Mouse (Mus musculus) G1E (cell line): ENCODE data around the gene Ecm2. TPM values are rescaled to one million over a fixed set of nuclear protein-coding genes. Genes with fewer than 3 reads are reported as not detected.

Source experiments
- ATAC-seq: 2 replicates; pipeline ENCODE4 v1.8.0; 2016; ENCODE audit warnings: mild to moderate bottlenecking; ENCODE audit not compliant: insufficient number of reproducible peaks, poor library complexity, low FRiP score, severe bottlenecking; ENCODE audit errors: extremely low read depth
- DNase-seq: peaks from one replicate; pipeline ENCODE4 v3.0.0; 2012; ENCODE audit warnings: low spot score
- H3K27me3 ChIP-seq: 2 replicates; pipeline ENCODE4 v1.6.1; 2012; ENCODE audit warnings: mild to moderate bottlenecking, low read length, inconsistent platforms; ENCODE audit not compliant: insufficient read depth
- H3K36me3 ChIP-seq: replicated peaks from 2 replicates; pipeline ENCODE3; 2012; ENCODE audit warnings: mild to moderate bottlenecking, inconsistent platforms
- H3K4me1 ChIP-seq: 2 replicates; pipeline ENCODE4 v1.6.1; 2012; ENCODE audit warnings: low read depth, low read length, inconsistent platforms, mixed read lengths; ENCODE audit not compliant: insufficient read depth
- H3K4me3 ChIP-seq: 2 replicates; pipeline ENCODE4 v1.5.1; 2012; ENCODE audit warnings: low read depth, mild to moderate bottlenecking, inconsistent platforms, low read length, moderate library complexity, mixed read lengths
- H3K9me3 ChIP-seq: replicated peaks from 2 replicates; pipeline ENCODE4 v1.6.1; 2012; ENCODE audit warnings: inconsistent platforms
- CTCF ChIP-seq: IDR thresholded peaks from 2 replicates; pipeline ENCODE4 v1.5.1; 2012; ENCODE audit warnings: low read depth, low read length, inconsistent platforms, mixed read lengths
- GATA1 ChIP-seq: IDR thresholded peaks from 2 replicates; pipeline ENCODE4 v1.6.1; 2012; ENCODE audit warnings: borderline replicate concordance, low read length, inconsistent platforms, mixed read lengths
- GATA2 ChIP-seq: IDR thresholded peaks from 2 replicates; pipeline ENCODE4 v1.6.1; 2012; ENCODE audit warnings: low read depth, low read length, inconsistent platforms, borderline replicate concordance
- POLR2AphosphoS5 ChIP-seq: IDR thresholded peaks from 2 replicates; pipeline ENCODE4 v1.6.1; 2012; ENCODE audit warnings: low read depth, low read length, inconsistent platforms; ENCODE audit not compliant: insufficient replicate concordance
- TAL1 ChIP-seq: conservative IDR thresholded peaks from 2 replicates; pipeline ENCODE4 v1.6.1; 2012; ENCODE audit warnings: low read depth, low read length, inconsistent platforms, mixed read lengths
- polyA plus RNA-seq: library from polyadenylated mRNA; stranded (reverse); fragments of >175 nt; gene quantifications from 2 replicates; pipeline ENCODE4 v1.2.3, GENCODE M21; 2012
- total RNA-seq, 2 experiments: library from RNA; stranded (forward) in 1 of 2; stranded (reverse) in 1 of 2; fragments of 200-1000 nt in 1 of 2; fragments of >200 nt in 1 of 2; fragmentation: Nextera tagmentation in 1 of 2; gene quantifications; 2 replicates each; pipeline ENCODE4 v1.2.3; 2014 to 2017

Gene Ecm2
- total and polyA plus RNA-seq, 3 experiments, result 0.01 to 0.16 TPM; not detected in 1

DNA sequence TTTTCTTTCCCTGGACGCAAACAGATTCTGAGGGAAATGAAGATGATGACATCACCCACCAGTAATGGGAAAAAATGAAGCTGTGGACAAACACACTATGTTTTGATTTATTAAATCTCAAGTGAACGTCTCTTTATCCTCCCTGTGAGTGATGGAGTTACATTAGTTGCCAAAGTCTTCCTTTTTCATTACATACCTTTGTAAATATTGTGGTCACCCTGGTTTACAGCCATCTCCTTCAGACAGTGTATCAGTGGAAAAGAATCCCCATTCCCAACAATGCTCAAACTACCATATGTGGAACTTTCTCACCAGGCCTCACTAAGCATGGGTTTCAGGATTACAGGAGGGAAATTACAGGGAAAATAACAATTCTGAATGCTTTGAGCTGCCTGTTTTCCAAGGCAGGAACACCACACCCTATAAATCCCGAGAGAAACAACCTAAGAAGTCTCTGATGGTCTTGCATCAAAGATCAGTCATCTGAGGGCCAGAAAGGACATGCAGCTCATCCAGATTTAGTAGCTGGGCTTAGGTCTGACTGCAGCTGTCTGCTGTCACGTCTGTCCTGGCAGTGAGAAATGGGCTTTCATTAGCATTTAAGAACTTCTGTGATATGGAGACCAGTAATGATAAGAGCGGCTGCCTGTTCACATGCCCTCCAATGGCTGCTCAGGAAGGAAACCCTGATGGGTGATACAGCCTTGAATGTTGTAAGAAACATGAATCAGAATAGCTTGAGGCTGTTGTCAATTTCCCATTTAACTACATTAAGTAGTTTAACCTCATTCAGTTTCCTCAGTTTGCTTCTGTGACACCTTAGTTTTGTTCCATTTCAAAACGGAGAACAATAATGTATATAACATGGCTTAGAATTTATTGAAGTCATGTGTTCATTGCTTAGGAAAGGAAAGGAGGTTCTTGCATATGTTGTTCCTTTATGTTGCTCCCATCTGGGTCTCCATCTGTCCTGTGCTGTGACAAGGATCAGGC, 11.9 kb upstream of the Ecm2 start, which contains the start of gene Tes3-ps:
Gene Tes3-ps (plus strand): TSS at position 943 of the 993 bp plus-strand sequence.
- Histone ChIP-seq H3K27me3 (no peaks in the 10 kb centered on the region), H3K9me3 (no peaks in the 10 kb centered on the region), H3K4me3 (no peak within 1 kb of the TSS), H3K36me3 (peaks cover 2% of the 10 kb centered on the region), H3K4me1 (no peaks in the 10 kb centered on the region)
- DNase-seq (no peak), ATAC-seq (no peak)
- no peak for TF ChIP-seq GATA1
- no peak for TF ChIP-seq POLR2AphosphoS5
- no peak for TF ChIP-seq TAL1
- no peak for TF ChIP-seq GATA2
- TF ChIP-seq CTCF, result no peak

DNA sequence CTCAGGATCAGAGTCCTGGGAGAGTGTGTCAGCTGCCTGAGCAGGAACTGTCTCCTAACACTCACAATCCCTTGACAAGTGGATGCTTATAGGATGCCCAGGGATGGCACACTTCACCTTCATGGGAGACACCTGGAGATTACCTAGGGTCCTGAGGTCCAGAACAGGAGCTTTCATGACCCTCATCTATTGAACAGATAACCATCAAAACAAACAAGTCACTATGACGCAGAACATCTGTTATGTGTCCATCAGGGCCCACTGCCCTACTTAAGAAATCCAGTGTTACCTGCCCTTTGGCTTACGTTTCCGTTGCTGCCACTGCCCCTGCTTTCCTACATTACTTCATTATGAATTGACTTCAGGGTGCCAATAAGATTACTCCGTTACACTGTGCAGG, 1.2 kb downstream of the Ecm2 start:
- no peaks in the 10 kb centered on the region for H3K4me1 ChIP-seq
- TF ChIP-seq POLR2AphosphoS5, result no peak
- TF ChIP-seq GATA2, result no peak
- TF ChIP-seq GATA1, result no peak
- no peak for TF ChIP-seq CTCF
- no peak for TF ChIP-seq TAL1
- ATAC-seq (no peak), DNase-seq (no peak)
- peaks cover 5% of the 10 kb centered on the region for H3K36me3 ChIP-seq
- no peaks in the 10 kb centered on the region for H3K27me3 ChIP-seq
- H3K9me3 ChIP-seq, result no peaks in the 10 kb centered on the region
- H3K4me3 ChIP-seq, result no peak overlapping the region

DNA sequence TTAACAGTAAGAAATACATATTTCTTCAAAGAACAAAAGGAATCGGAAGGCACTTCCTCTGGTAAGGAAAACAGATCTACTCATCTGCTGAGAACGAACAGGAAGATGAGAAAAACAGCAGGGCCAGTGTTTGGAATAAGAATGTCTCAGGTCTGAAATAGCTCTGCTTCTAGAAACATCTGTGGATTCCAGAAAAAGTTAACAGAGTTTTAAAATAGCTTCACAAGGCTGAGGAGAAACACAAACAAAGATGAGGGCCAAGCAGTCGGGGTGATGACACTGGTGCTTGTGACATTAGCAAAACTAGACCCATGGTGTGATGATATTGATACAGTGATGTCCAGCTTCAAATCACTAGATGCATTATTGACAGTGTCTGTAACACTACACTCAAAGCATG, 2.6 kb downstream of the Ecm2 start:
- no peaks in the 10 kb centered on the region for H3K4me1 ChIP-seq
- ATAC-seq (no peak), DNase-seq (no peak)
- peaks cover 3% of the 10 kb centered on the region for H3K36me3 ChIP-seq
- no peak overlapping the region for H3K4me3 ChIP-seq
- no peaks in the 10 kb centered on the region for H3K27me3 ChIP-seq
- no peaks in the 10 kb centered on the region for H3K9me3 ChIP-seq
- TF ChIP-seq TAL1 (no peak), GATA2 (no peak), GATA1 (no peak), CTCF (no peak), POLR2AphosphoS5 (no peak)

DNA sequence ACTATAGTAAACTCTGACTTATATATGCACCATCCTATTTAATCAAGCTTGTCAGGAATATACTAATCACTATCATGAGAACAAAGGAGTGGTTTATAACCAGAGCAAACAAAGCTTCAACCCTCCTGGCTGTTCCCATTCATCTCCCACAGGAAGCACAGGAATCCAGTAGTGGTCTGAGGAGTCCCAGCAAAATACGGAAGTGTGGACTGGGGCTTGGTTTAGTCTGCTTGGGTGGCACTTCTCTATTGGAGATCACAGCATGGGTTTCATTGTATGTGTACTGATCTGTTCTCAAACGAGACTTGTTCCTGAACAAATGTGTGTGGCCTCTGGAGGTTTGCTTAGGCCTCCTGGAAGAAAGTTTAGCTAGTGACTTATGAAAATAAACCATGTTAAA, 14.2 kb downstream of the Ecm2 start:
- DNase-seq (no peak), ATAC-seq (no peak)
- no peaks in the 10 kb centered on the region for H3K4me1 ChIP-seq
- peaks cover 4% of the 10 kb centered on the region for H3K36me3 ChIP-seq
- H3K9me3 ChIP-seq, result no peaks in the 10 kb centered on the region
- no peaks in the 10 kb centered on the region for H3K27me3 ChIP-seq
- no peak for TF ChIP-seq POLR2AphosphoS5
- no peak for TF ChIP-seq GATA2
- TF ChIP-seq TAL1, result no peak
- no peak for TF ChIP-seq CTCF
- no peak for TF ChIP-seq GATA1
- H3K4me3 ChIP-seq, result no peak overlapping the region

DNA sequence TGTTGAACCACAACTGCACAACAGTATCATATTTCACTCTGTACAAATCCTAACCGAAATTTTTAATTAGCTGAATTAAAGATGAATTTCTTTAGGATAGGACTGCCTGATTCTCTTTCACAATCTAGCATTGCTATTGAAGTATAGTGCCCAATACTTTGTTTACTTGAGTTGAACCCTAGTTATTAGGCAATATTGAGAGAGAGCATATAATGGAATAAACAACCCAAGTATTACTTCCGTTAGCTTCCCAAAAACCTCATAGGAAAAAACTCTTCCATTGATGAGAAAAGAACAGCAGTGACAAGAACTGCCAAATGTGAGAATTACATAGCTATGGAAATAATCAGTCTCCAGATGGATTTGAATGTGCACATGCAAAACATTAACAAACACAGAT, 21.6 kb downstream of the Ecm2 start:
- no peak for ATAC-seq
- no peak for DNase-seq
- no peak for TF ChIP-seq GATA2
- no peaks in the 10 kb centered on the region for H3K9me3 ChIP-seq
- no peaks in the 10 kb centered on the region for H3K4me1 ChIP-seq
- no peak overlapping the region for H3K4me3 ChIP-seq
- no peaks in the 10 kb centered on the region for H3K27me3 ChIP-seq
- peaks cover 8% of the 10 kb centered on the region for H3K36me3 ChIP-seq

DNA sequence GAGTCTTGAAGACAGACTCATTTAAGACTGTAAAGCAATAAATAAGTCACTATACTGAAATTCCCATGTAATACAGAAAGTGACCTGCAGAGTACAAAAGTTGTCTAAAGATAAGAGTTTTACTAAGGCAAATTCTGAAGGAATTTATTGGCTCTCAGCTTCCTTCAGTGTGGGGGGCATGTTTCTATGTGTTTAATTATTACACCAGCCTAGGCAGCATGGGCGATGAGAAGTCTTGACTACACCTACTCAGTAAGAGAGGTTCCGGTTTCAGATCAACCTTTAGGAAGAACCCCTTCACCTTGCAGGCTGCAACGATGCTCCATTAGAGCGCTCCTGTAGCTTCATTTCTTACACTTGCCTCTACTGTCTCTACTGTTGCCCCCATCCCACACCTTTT, 26.0 kb downstream of the Ecm2 start:
- Histone ChIP-seq H3K4me1 (no peaks in the 10 kb centered on the region), H3K9me3 (no peaks in the 10 kb centered on the region), H3K4me3 (no peak overlapping the region), H3K36me3 (peaks cover 11% of the 10 kb centered on the region), H3K27me3 (no peaks in the 10 kb centered on the region)
- ATAC-seq, result no peak
- TF ChIP-seq TAL1 (no peak), CTCF (no peak), POLR2AphosphoS5 (no peak), GATA1 (no peak), GATA2 (no peak)
- no peak for DNase-seq
